22 mouse cellular contexts compared by ENCODE assay signal in genomic region chr11:78755299-78755698, GRCm38 (mm10). TPM values are rescaled to one million over a fixed set of nuclear protein-coding genes. Genes with fewer than 3 reads are reported as not detected.
DNase-seq lines count a peak whose midpoint lies in the region; ATAC-seq and TF ChIP-seq lines count a peak whose summit lies in the region.
"Had no signal": no experiment of that assay in that cellular context is flagged by ENCODE, and none has a peak within 500 bp of the region (broad histone marks: within the 10 kb centered on the region; RNA-seq: fewer than 3 reads in every experiment).

No protein-coding gene starts in this region.

- peak; percentile 76 for ATAC-seq in frontal cortex, adult (ENCODE audit: low TSS enrichment)
- ATAC-seq: CD4-positive, CD25-positive, alpha-beta regulatory T cell, adult 4 months; forebrain, embryonic 13.5 days; forebrain, embryonic 15.5 days; forebrain, postnatal 0 days had no signal

- H3K27ac ChIP-seq in cortical plate, adult 2 months (ENCODE audit: insufficient read depth, low read length), result peak overlapping the region; percentile 81
- H3K27ac ChIP-seq: embryonic facial prominence, embryonic 10.5 days; embryonic facial prominence, embryonic 12.5 days; forebrain, embryonic 13.5 days; forebrain, embryonic 15.5 days had no signal

- intact Hi-C loops in left cerebral cortex, postnatal 25 days (cut with DNase I), result loop anchor here (2.0 to 5.0 kb wide), 4 partner anchors 28 to 58 kb away; partner anchors contain the start of gene Nlk

- no peak for TF ChIP-seq POLR2A in cortical plate, adult 2 months (IDR thresholded peaks at IDR 0.05; ENCODE audit: extremely low read depth, insufficient read depth, low read length)

- TF ChIP-seq CTCF in cortical plate, adult 2 months (IDR thresholded peaks at IDR 0.05; ENCODE audit: extremely low read depth, insufficient read depth, low read length), result no peak

- no peak for DNase-seq in frontal cortex, postnatal 14 days (ENCODE audit: low spot score in 2 of 2)
- DNase-seq in left cerebral cortex, postnatal 25 days (ENCODE audit: low spot score in 2 of 2), result peak; percentile 2 to 69
- no peak for DNase-seq in left cerebral cortex, adult 11 months (ENCODE audit: low spot score)
- DNase-seq in layer of hippocampus, adult 8-10 months (ENCODE audit: low spot score in 2 of 2), result no peak
- DNase-seq in natural killer cell, adult 2 months (ENCODE audit: low spot score in 2 of 2), result no peak
- DNase-seq: adrenal gland, adult 2 months; adrenal gland, postnatal 10 days; adrenal gland, postnatal 25 days; B cell, adult 2 months; cerebellum, adult 11-12 months; cerebellum, adult 2 months; cerebellum, adult 9-10 months; cerebellum, postnatal 10 days; cerebellum, postnatal 36 days; forebrain, postnatal 0 days had no signal

- no peak overlapping the region for H3K4me3 ChIP-seq in cortical plate, adult 2 months (ENCODE audit: insufficient read depth, low read length)
- H3K4me3 ChIP-seq: embryonic facial prominence, embryonic 10.5 days; embryonic facial prominence, embryonic 12.5 days; forebrain, embryonic 13.5 days; forebrain, embryonic 15.5 days had no signal

- H3K4me1 ChIP-seq in cortical plate, adult 2 months (ENCODE audit: control insufficient read depth, insufficient read depth, low read length), result peaks cover 3% of the 10 kb centered on the region; the same call in 1 of the 2 replicates

RNA-seq across cellular contexts. Expression of gene Ccnq, which starts 3.8 kb away (rescaled TPM):
- 10 to 100 TPM; 17.5 to 18.4 TPM for total RNA-seq in left cerebral cortex, postnatal 25 days (2021)
- polyA plus RNA-seq in cortical plate, adult 2 months (2012; rRNA removed), result 27.6 and 31.7 TPM in 2 replicates
- 10 to 100 TPM; 19.7 to 21.4 (median 20.0) TPM for total RNA-seq in layer of hippocampus, adult 8-10 months (2022)

RNA-seq across cellular contexts. Expression of gene Nlk, which starts 58.1 kb away (rescaled TPM):
- total RNA-seq in left cerebral cortex, postnatal 25 days (2021), result 100 to 1,000 TPM; 113 to 115 TPM
- polyA plus RNA-seq in cortical plate, adult 2 months (2012; rRNA removed), result 70.3 and 71.3 TPM in 2 replicates
- total RNA-seq in layer of hippocampus, adult 8-10 months (2022), result 10 to 100 TPM; 37.1 to 48.0 (median 44.3) TPM

Comparison
In these comparisons a context has a peak if more than half of its experiments do, and no peak if none do; other contexts are left out.
1. DNase-seq: peak in left cerebral cortex, postnatal 25 days (2 of 2); none in frontal cortex, postnatal 14 days (0 of 2), left cerebral cortex, adult 11 months (single experiment), layer of hippocampus, adult 8-10 months (0 of 2) and natural killer cell, adult 2 months (0 of 2).